Mouse (Mus musculus) neutrophil, adult 65 days (primary cell): ENCODE data around the gene Olfr1431. TPM values are rescaled to one million over a fixed set of nuclear protein-coding genes. Genes with fewer than 3 reads are reported as not detected.

Experiments used
- total RNA-seq: library from RNA; stranded (reverse); gene quantifications from 2 replicates; pipeline ENCODE4 v1.2.4, GENCODE M21; 2023

Gene Olfr1431
- total RNA-seq, result not detected in 2 replicates

DNA sequence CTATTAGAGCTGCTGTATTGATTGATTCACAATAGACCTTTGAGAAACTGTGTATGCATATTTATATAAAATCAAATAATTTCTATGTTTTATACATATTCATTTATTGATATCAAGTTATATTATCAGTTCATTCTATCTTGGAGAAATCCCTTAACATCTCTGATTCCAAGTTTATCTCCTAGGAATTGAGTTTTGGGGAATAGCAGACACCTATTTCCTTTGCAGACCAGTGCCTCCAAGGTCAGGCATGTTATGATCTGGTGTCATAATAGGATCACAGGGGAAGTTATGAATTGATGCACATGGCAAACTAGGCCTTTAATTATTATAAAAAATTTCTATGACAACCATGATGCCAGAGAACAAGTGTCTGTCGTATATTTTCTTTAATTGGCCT is at the start of gene Olfr1431:
Gene Olfr1431 (plus strand): TSS at position 301 of the 400 bp plus-strand sequence.

DNA sequence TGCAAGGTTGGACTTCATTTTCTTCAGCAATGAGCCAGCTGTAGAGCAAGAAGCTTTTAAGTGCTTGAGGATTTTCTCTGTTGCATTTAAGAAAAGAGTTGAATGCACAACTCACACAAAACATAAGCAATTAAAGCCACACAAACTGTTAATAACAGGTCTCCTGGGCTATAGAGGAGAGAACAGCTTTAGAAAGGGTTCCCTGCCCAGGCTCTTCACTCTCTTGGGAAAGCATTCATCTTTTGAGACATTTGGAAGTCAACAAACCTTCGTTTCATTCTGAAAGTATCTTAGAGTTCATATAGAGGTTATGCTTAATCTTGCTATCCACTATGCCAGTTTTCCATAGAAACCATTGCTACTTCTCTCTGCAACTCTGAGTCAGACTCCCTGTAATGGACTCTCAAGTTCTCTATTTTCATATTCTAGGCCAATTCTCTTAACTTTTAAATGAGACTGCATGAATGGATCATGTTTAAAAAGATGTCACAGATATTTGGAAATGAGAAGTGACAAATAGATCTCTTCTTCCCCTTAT is 30.3 kb upstream of the Olfr1431 start, which contains the start of gene Olfr1555-ps1:
Gene Olfr1555-ps1 (minus strand): TSS at position 51 of the 538 bp plus-strand sequence.

DNA sequence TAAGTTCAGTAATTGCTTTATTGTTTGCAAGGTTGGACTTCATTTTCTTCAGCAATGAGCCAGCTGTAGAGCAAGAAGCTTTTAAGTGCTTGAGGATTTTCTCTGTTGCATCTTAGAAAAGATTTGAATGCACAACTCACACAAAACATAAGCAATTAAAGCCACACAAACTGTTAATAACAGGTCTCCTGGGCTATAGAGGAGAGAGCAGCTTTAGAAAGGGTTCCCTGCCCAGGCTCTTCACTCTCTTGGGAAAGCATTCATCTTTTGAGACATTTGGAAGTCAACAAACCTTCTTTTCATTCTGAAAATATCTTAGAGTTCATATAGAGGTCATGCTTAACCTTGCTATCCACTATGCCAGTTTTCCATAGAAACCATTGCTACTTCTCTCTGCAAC is 32.1 kb downstream of the Olfr1431 start, which contains the start of gene Olfr1432:
Gene Olfr1432 (minus strand): TSS at position 101 of the 400 bp plus-strand sequence.

GRCm38 (mm10) chr19:12241559-12241958 is 41.1 kb downstream of the Olfr1431 start, which contains the start of gene Olfr262:
Gene Olfr262, minus strand, starts transcription at chr19:12241659.

DNA sequence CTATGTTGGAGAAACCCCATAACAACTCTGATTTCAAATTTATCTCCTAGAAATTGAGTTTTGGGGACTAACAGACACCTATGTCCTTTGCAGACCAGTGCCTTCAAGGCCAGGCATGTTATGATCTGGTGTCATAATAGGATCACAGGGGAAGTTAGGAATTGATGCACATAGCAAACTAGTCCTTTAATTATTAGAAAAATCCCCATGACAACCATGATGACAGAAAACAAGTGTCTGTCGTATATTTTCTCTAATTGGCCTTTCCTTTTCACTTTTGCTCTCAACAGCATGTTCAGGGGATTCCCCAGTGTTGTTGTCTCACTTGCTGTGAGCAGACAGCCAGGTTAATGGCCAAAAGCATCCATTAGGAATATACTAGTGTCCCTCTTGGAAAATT is 60.3 kb downstream of the Olfr1431 start, which contains the start of gene Olfr235:
Gene Olfr235 (plus strand): TSS at position 301 of the 400 bp plus-strand sequence.

Other genes starting within 250 kb of the Olfr1431 start
- 33.5 and 40.1 TPM in 2 replicates for gene Osbp, start 234.7 kb upstream of the Olfr1431 start, total RNA-seq
- gene Olfr1423, start 159.3 kb upstream of the Olfr1431 start, total RNA-seq, result not detected in 2 replicates
- gene Olfr1424, start 138.0 kb upstream of the Olfr1431 start, total RNA-seq, result not detected in 2 replicates
- not detected in 2 replicates for gene Olfr1425, start 122.9 kb upstream of the Olfr1431 start, total RNA-seq
- gene Olfr1426, start 108.6 kb upstream of the Olfr1431 start, total RNA-seq, result not detected in 2 replicates
- not detected in 2 replicates for gene Olfr1427, start 97.3 kb upstream of the Olfr1431 start, total RNA-seq
- not detected in 2 replicates for gene Olfr1428, start 84.7 kb upstream of the Olfr1431 start, total RNA-seq
- not detected in 2 replicates for gene Olfr76, start 77.4 kb upstream of the Olfr1431 start, total RNA-seq
- gene Olfr1555-ps1, start 30.5 kb upstream of the Olfr1431 start, total RNA-seq, result not detected in 2 replicates
- gene Olfr1432, start 32.0 kb downstream of the Olfr1431 start, total RNA-seq, result not detected in 2 replicates
- gene Olfr262, start 41.0 kb downstream of the Olfr1431 start, total RNA-seq, result not detected in 2 replicates
- gene Olfr235, start 60.4 kb downstream of the Olfr1431 start, total RNA-seq, result not detected in 2 replicates
- not detected in 2 replicates for gene Olfr1434, start 79.2 kb downstream of the Olfr1431 start, total RNA-seq
- not detected in 2 replicates for gene Olfr1436, start 98.5 kb downstream of the Olfr1431 start, total RNA-seq
- gene Olfr1437, start 124.5 kb downstream of the Olfr1431 start, total RNA-seq, result not detected in 2 replicates
- not detected in 2 replicates for gene Olfr1438-ps1, start 135.3 kb downstream of the Olfr1431 start, total RNA-seq
- gene Olfr1440, start 186.6 kb downstream of the Olfr1431 start, total RNA-seq, result not detected in 2 replicates
- gene Olfr1441, start 216.8 kb downstream of the Olfr1431 start, total RNA-seq, result not detected in 2 replicates
- not detected in 2 replicates for gene Pfpl, start 227.3 kb downstream of the Olfr1431 start, total RNA-seq